In genomic region chr10:77969274-77969972, GRCm38 (mm10) we compare ENCODE assay signal across 9 mouse cellular contexts. TPM values are rescaled to one million over a fixed set of nuclear protein-coding genes. Genes with fewer than 3 reads are reported as not detected.
DNase-seq lines count a peak whose midpoint lies in the region; ATAC-seq and TF ChIP-seq lines count a peak whose summit lies in the region.
"Had no signal": no experiment of that assay in that cellular context is flagged by ENCODE, and none has a peak within 500 bp of the region (broad histone marks: within the 10 kb centered on the region; RNA-seq: fewer than 3 reads in every experiment).

No protein-coding gene starts in this region.

- DNase-seq in lung, embryonic 14.5 days, result peak; percentile 77
- no peak for DNase-seq in lung, adult 2 months
- DNase-seq in cerebellum, postnatal 10 days, result peak; percentile 81 to 83
- peak; percentile 33 for DNase-seq in gastrocnemius, postnatal 25 days
- peak; percentile 56 for DNase-seq in kidney, postnatal 10 days
- peak; percentile 59 for DNase-seq in liver, postnatal 0 days

- peak overlapping the region; percentile 9; the same call in 1 of the 2 replicates for H3K9ac ChIP-seq in lung, embryonic 14.5 days
- no peak overlapping the region for H3K9ac ChIP-seq in liver, postnatal 0 days (replicated peaks)
- peak overlapping the region; percentile 46 for H3K9ac ChIP-seq in neural tube, embryonic 14.5 days (replicated peaks; ENCODE audit: low read depth, low read length)

- no peak for TF ChIP-seq POLR2A in lung, adult 2 months (IDR thresholded peaks at IDR 0.05; ENCODE audit: borderline replicate concordance, extremely low read depth, low read depth, low read length)

- TF ChIP-seq EP300 in liver, postnatal 0 days (IDR thresholded peaks at IDR 0.05; ENCODE audit: low read depth), result no peak

- peak; percentile 44; the same call in 1 of the 2 replicates for ATAC-seq in lung, embryonic 14.5 days (ENCODE audit: insufficient read depth)
- 0 out of 2 replicates have a peak, but pooled peaks have one; percentile 14 for ATAC-seq in liver, postnatal 0 days
- peak; percentile 86 for ATAC-seq in neural tube, embryonic 14.5 days (ENCODE audit: low read depth)
- no peak for ATAC-seq in erythroblast, adult 5-6 weeks (replicated peaks; ENCODE audit: low FRiP score, poor library complexity, severe bottlenecking)

- H3K9me3 ChIP-seq in lung, embryonic 14.5 days (ENCODE audit: low read depth, low read length), result no peaks in the 10 kb centered on the region
- H3K9me3 ChIP-seq in liver, postnatal 0 days (ENCODE audit: low read length), result no peaks in the 10 kb centered on the region
- no peaks in the 10 kb centered on the region for H3K9me3 ChIP-seq in neural tube, embryonic 14.5 days (ENCODE audit: control insufficient read depth, low read length)

- peak overlapping the region; percentile 24 for H3K4me3 ChIP-seq in lung, embryonic 14.5 days (ENCODE audit: low read depth, low read length)
- H3K4me3 ChIP-seq in lung, adult 2 months (replicated peaks; ENCODE audit: extremely low read depth, low read depth, low read length), result no peak overlapping the region
- H3K4me3 ChIP-seq in liver, postnatal 0 days (ENCODE audit: low read depth, low read length), result peak overlapping the region; percentile 25
- peak overlapping the region; percentile 35 for H3K4me3 ChIP-seq in neural tube, embryonic 14.5 days (ENCODE audit: low read depth, low read length)
- H3K4me3 ChIP-seq: myocyte had no signal

- no peak for TF ChIP-seq CTCF in lung, embryonic 14.5 days (IDR thresholded peaks at IDR 0.05; ENCODE audit: low read depth)
- no peak for TF ChIP-seq CTCF in lung, adult 2 months (IDR thresholded peaks at IDR 0.05; ENCODE audit: insufficient read depth, low read length)
- no peak for TF ChIP-seq CTCF in liver, postnatal 0 days (IDR thresholded peaks at IDR 0.05; ENCODE audit: low read depth)

- 6% methylated on average over 26 of the region's 26 CpGs for WGBS in lung, embryonic 14.5 days
- WGBS in lung, adult 2 months, result 8% methylated on average over 26 of the region's 26 CpGs
- 7% methylated on average over 25 of the region's 26 CpGs for WGBS in liver, postnatal 0 days (ENCODE audit: insufficient replicate concordance)
- 4% methylated on average over 26 of the region's 26 CpGs for WGBS in neural tube, embryonic 14.5 days

- no peaks in the 10 kb centered on the region for H3K4me1 ChIP-seq in lung, embryonic 14.5 days (ENCODE audit: insufficient read depth)
- no peaks in the 10 kb centered on the region for H3K4me1 ChIP-seq in lung, adult 2 months (ENCODE audit: control insufficient read depth, insufficient read depth, low read length)
- H3K4me1 ChIP-seq in liver, postnatal 0 days (ENCODE audit: insufficient read depth), result peaks cover 5% of the 10 kb centered on the region; the same call in 1 of the 2 replicates
- peaks cover 8% of the 10 kb centered on the region for H3K4me1 ChIP-seq in neural tube, embryonic 14.5 days (ENCODE audit: control insufficient read depth, insufficient read depth, low read length)

- H3K4me2 ChIP-seq in lung, embryonic 14.5 days, result peak overlapping the region; percentile 56
- H3K4me2 ChIP-seq in liver, postnatal 0 days (ENCODE audit: low read depth, low read length), result peak overlapping the region; percentile 52
- peak overlapping the region; percentile 71 for H3K4me2 ChIP-seq in neural tube, embryonic 14.5 days (ENCODE audit: low read depth, low read length)

- no peaks in the 10 kb centered on the region for H3K36me3 ChIP-seq in lung, embryonic 14.5 days (ENCODE audit: insufficient read depth)
- no peaks in the 10 kb centered on the region for H3K36me3 ChIP-seq in liver, postnatal 0 days (replicated peaks; ENCODE audit: insufficient read depth, low read length)
- H3K36me3 ChIP-seq in neural tube, embryonic 14.5 days (ENCODE audit: control insufficient read depth, insufficient read depth, low read length), result no peaks in the 10 kb centered on the region

- no peak overlapping the region for H3K27ac ChIP-seq in lung, embryonic 14.5 days (ENCODE audit: low read depth)
- H3K27ac ChIP-seq in liver, postnatal 0 days (ENCODE audit: low read depth), result peak overlapping the region; percentile 56
- H3K27ac ChIP-seq in neural tube, embryonic 14.5 days (ENCODE audit: low read depth, low read length), result no peak overlapping the region

- peaks cover 30% of the 10 kb centered on the region for H3K27me3 ChIP-seq in lung, embryonic 14.5 days (ENCODE audit: insufficient read depth, low read length)
- peaks cover 22% of the 10 kb centered on the region for H3K27me3 ChIP-seq in liver, postnatal 0 days (ENCODE audit: insufficient read depth, low read length)
- 0 out of 2 replicates have a peak, but pooled peaks cover 3% of the 10 kb centered on the region for H3K27me3 ChIP-seq in neural tube, embryonic 14.5 days (ENCODE audit: control insufficient read depth, insufficient read depth, low read length)

RNA-seq across cellular contexts. Expression of gene Trpm2, which starts 0.9 kb away (rescaled TPM):
- 0.09 and 0.63 TPM in 2 replicates for polyA plus RNA-seq in lung, embryonic 14.5 days (2014; fragmentation: Nextera tagmentation; extraction: Ambion mirVana)
- 2.2 and 3.9 TPM in 2 replicates for polyA plus RNA-seq in lung, adult 2 months (2012; rRNA removed)
- total RNA-seq in gastrocnemius, postnatal 25 days (2021), result under 1 TPM; 0.26 to 0.83 TPM
- 1.5 and 1.7 TPM in 2 replicates for polyA plus RNA-seq in liver, postnatal 0 days (2015; fragmentation: Nextera tagmentation; extraction: Ambion mirVana)
- polyA plus RNA-seq in neural tube, embryonic 14.5 days (2014; fragmentation: Nextera tagmentation; extraction: Ambion mirVana), result 6.0 and 9.2 TPM in 2 replicates
- total RNA-seq in erythroblast, adult 5-6 weeks (2015; ENCODE audit: low replicate concordance), result 3.1 and 5.4 TPM in 2 replicates
- 3.4 and 9.8 TPM in 2 replicates for total RNA-seq in erythroblast, adult 5-6 weeks (2017; ENCODE audit: low replicate concordance)
- polyA plus RNA-seq: myocyte had no signal

RNA-seq across cellular contexts. Expression of gene 1810043G02Rik, which starts 8.9 kb away (rescaled TPM):
- 24.6 and 28.1 TPM in 2 replicates for polyA plus RNA-seq in lung, embryonic 14.5 days (2014; fragmentation: Nextera tagmentation; extraction: Ambion mirVana)
- polyA plus RNA-seq in lung, adult 2 months (2012; rRNA removed), result 46.6 and 46.9 TPM in 2 replicates
- total RNA-seq in gastrocnemius, postnatal 25 days (2021), result 1 to 10 TPM; 4.0 to 4.7 TPM
- 4.0 and 4.4 TPM in 2 replicates for polyA plus RNA-seq in liver, postnatal 0 days (2015; fragmentation: Nextera tagmentation; extraction: Ambion mirVana)
- 41.3 and 52.6 TPM in 2 replicates for polyA plus RNA-seq in neural tube, embryonic 14.5 days (2014; fragmentation: Nextera tagmentation; extraction: Ambion mirVana)
- total RNA-seq in erythroblast, adult 5-6 weeks (2015; ENCODE audit: low replicate concordance), result 0.77 and 3.1 TPM in 2 replicates
- 0.28 and 0.68 TPM in 2 replicates for total RNA-seq in erythroblast, adult 5-6 weeks (2017; ENCODE audit: low replicate concordance)

RNA-seq across cellular contexts. Expression of gene Pfkl, which starts 40.5 kb away (rescaled TPM):
- polyA plus RNA-seq in lung, embryonic 14.5 days (2014; fragmentation: Nextera tagmentation; extraction: Ambion mirVana), result 141 and 160 TPM in 2 replicates
- 55.8 and 70.0 TPM in 2 replicates for polyA plus RNA-seq in lung, adult 2 months (2012; rRNA removed)
- total RNA-seq in gastrocnemius, postnatal 25 days (2021), result 1 to 10 TPM; 5.2 to 7.7 TPM
- 23.5 and 31.3 TPM in 2 replicates for polyA plus RNA-seq in liver, postnatal 0 days (2015; fragmentation: Nextera tagmentation; extraction: Ambion mirVana)
- polyA plus RNA-seq in neural tube, embryonic 14.5 days (2014; fragmentation: Nextera tagmentation; extraction: Ambion mirVana), result 83.2 and 93.9 TPM in 2 replicates
- total RNA-seq in erythroblast, adult 5-6 weeks (2015; ENCODE audit: low replicate concordance), result 0.96 and 1.5 TPM in 2 replicates
- 7.3 and 11.6 TPM in 2 replicates for total RNA-seq in erythroblast, adult 5-6 weeks (2017; ENCODE audit: low replicate concordance)
